Mouse (Mus musculus): ENCODE measurements at regions not wholly inside any gene's neighbourhood (a gene's known extent, or its start where the extent isn't known, plus 50 kb on each side); places are given as distances from the start of the nearest gene placed in this dataset.
"Not testable (repeated sequence)": the region's sequence is repeated elsewhere in the genome, so short reads cannot be mapped to it uniquely, and the experiment has no call there.

- DNase-seq (ENCODE audit: low spot score in 2 of 2), result not testable (repeated sequence)
Observed at GRCm38 (mm10) chr19:9338971-9339370, 203.5 kb upstream of the Asrgl1 start.

DNA sequence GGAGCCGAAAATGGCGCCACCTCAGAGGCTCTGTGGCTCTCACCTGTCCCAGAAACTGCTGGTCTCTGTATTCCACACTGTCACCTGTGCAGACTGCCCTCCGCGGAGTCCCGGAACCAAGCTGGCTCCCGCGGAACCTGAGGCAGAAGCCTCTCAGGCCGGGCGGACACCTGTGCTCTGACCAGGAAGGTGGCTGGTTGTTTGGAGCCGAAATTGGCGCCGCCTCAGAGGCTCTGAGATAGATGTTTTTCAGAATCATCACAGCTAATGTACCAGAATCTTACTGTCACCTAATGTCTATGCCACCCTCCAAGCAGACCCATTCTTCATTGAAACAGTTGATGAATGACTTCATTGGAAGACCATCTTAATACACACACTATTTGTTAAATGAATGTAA lies 202.0 kb upstream of the Asrgl1 start:
- DNase-seq (ENCODE audit: low spot score in 2 of 2), result not testable (repeated sequence)

DNA sequence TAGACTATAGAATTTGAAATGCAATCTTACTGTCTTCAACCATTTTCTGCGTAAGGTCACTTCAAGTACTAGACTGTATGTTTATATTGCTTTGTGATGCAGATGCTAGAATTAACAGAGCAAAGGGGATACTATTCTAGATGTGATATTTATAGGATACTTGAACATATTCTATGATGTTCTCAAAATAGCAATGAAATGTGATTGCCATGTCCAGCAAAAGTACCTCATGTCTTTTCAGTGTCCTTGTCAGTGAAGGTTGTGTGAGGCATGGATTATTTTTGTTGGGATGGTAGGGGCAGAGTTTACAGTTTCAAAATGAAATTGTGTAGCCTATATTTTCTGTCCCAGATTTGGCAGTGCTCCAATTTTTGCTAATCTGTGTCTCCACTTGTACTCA lies 182.5 kb upstream of the Asrgl1 start:
- DNase-seq (ENCODE audit: low spot score in 2 of 2), result not testable (repeated sequence)

- not testable (repeated sequence) for DNase-seq (ENCODE audit: low spot score in 2 of 2)
Observed at GRCm38 (mm10) chr19:9316162-9316561, 180.7 kb upstream of the Asrgl1 start.

DNA sequence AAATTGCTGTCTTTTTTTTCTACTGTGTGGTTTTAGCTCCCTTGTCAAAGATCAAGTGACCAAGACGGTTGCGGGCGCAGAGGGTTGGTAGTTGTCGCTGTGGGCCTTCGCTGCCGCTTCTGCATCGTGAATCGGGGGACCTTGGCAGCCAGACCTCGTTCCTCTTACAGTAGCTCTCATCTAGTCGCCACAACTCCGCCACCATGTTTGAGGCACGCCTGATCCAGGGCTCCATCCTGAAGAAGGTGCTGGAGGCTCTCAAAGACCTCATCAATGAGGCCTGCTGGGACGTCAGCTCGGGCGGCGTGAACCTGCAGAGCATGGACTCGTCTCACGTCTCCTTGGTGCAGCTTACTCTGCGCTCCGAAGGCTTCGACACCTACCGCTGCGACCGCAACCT lies 147.7 kb upstream of the Asrgl1 start:
- DNase-seq (ENCODE audit: low spot score in 2 of 2), result peak; percentile 4 to 8

GRCm38 (mm10) chr19:9234676-9235075 lies 99.2 kb upstream of the Asrgl1 start:
- DNase-seq (ENCODE audit: low spot score in 2 of 2), result not testable (repeated sequence)

Data from frontal cortex, postnatal 14 days (tissue).